Mouse (Mus musculus) forebrain, postnatal 0 days (tissue): ENCODE results near the gene Il12rb1. TPM values are rescaled to one million over a fixed set of nuclear protein-coding genes. Genes with fewer than 3 reads are reported as not detected.

Source experiments
- ATAC-seq: fragments of 200-750 bp; cut with Nextera tagmentation; 2 replicates; pipeline ENCODE4 v1.8.0; 2017; ENCODE audit warnings: mild to moderate bottlenecking, moderate library complexity
- DNase-seq: peaks from one replicate; pipeline ENCODE4 v3.0.0-alpha.2; 2015
- H3K27ac ChIP-seq: fragments of 300-500 bp; sonication (generic); 2 replicates; pipeline ENCODE4 v1.5.1; 2014; ENCODE audit warnings: low read depth, mild to moderate bottlenecking, antibody characterized with exemption, low read length, moderate library complexity, mixed read lengths
- H3K27me3 ChIP-seq: fragments of 300-500 bp; sonication (generic); 2 replicates; pipeline ENCODE4 v1.6.1; 2014; ENCODE audit warnings: mild to moderate bottlenecking, low read length, mixed read lengths; ENCODE audit not compliant: insufficient read depth
- H3K36me3 ChIP-seq: fragments of 300-500 bp; sonication (generic); 2 replicates; pipeline ENCODE4 v1.6.1; 2014; ENCODE audit warnings: mild to moderate bottlenecking, moderate library complexity; ENCODE audit not compliant: insufficient read depth
- H3K4me1 ChIP-seq: fragments of 300-500 bp; sonication (generic); 2 replicates; pipeline ENCODE4 v1.6.1; 2014; ENCODE audit warnings: antibody characterized with exemption; ENCODE audit not compliant: insufficient read depth
- H3K4me2 ChIP-seq: fragments of 300-500 bp; sonication (generic); 2 replicates; pipeline ENCODE4 v1.6.1; 2014; ENCODE audit warnings: low read depth, mild to moderate bottlenecking, moderate library complexity
- H3K4me3 ChIP-seq: fragments of 300-500 bp; sonication (generic); 2 replicates; pipeline ENCODE4 v1.5.1; 2014; ENCODE audit warnings: low read depth, low read length, mixed read lengths
- H3K9ac ChIP-seq: fragments of 300-500 bp; sonication (generic); 2 replicates; pipeline ENCODE4 v1.6.1; 2014; ENCODE audit warnings: mild to moderate bottlenecking
- H3K9me3 ChIP-seq: fragments of 300-500 bp; sonication (generic); 2 replicates; pipeline ENCODE4 v1.6.1; 2016; ENCODE audit warnings: low read length
- CTCF ChIP-seq: sonication (generic); IDR thresholded peaks from 2 replicates; pipeline ENCODE4 v1.5.1; 2016; ENCODE audit warnings: antibody characterized with exemption, control low read depth, low read depth
- WGBS: fragments of 180-500 bp; shearing (Covaris S2); extraction: QIAGEN DNeasy Blood & Tissue Kit; methylation state at CpG from one replicate; pipeline ENCODE4 v1.1.7; 2014; 5-methylcytosine and 5-hydroxymethylcytosine counted together
- polyA plus RNA-seq: library from polyadenylated mRNA; unstranded; fragments of >200 nt; fragmentation: Nextera tagmentation; extraction: Ambion mirVana; gene quantifications from 2 replicates; pipeline ENCODE4 v1.2.1, GENCODE M21; 2015
- total RNA-seq: library from RNA; depleted of rRNA; stranded (reverse); fragments of >200 nt; gene quantifications from 2 replicates; pipeline ENCODE4 v1.2.3, GENCODE M21; 2014

Il12rb1 gene
- total and polyA plus RNA-seq, 2 experiments from 2014 or later, result 0.05 TPM; not detected in 1

GRCm38 (mm10) chr8:70825816-70826215 is 17.6 kb downstream of the Il12rb1 start:
- Histone ChIP-seq H3K4me1 (no peaks in the 10 kb centered on the region), H3K36me3 (no peaks in the 10 kb centered on the region), H3K9me3 (no peaks in the 10 kb centered on the region), H3K27me3 (peaks cover 10% of the 10 kb centered on the region), H3K27ac (no peak overlapping the region), H3K9ac (no peak overlapping the region), H3K4me3 (no peak overlapping the region), H3K4me2 (no peak overlapping the region)
- DNase-seq (no peak), ATAC-seq (no peak)
- WGBS, result 85% methylated on average over 8 of the region's 8 CpGs
- no peak for TF ChIP-seq CTCF

DNA sequence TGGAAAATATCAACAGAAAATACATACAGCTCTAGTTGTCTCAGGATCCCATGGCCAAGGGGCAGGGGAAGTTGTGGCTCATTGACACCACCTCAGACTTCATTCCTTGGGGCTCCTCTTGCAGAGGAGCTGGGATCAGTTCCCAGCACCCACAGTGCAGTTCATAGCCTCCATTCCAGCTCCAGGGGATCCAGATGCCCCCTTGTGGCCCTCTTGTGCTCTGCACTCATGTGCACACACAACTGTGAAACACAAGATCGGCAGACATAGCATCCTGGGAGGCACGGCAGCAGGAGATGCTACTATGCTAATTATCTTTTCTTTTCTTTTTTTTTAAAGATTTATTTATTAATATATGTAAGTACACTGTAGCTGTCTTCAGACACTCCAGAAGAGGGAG is 18.8 kb downstream of the Il12rb1 start:
- Histone ChIP-seq H3K27ac (no peak overlapping the region), H3K4me1 (no peaks in the 10 kb centered on the region), H3K27me3 (no peaks in the 10 kb centered on the region), H3K9me3 (no peaks in the 10 kb centered on the region), H3K36me3 (no peaks in the 10 kb centered on the region), H3K4me3 (no peak overlapping the region), H3K9ac (no peak overlapping the region), H3K4me2 (no peak overlapping the region)
- no peak for DNase-seq
- 90% methylated on average over 2 of the region's 2 CpGs for WGBS
- ATAC-seq, result no peak
- TF ChIP-seq CTCF, result 0 out of 2 replicates have a peak, but pooled peaks have one; percentile 14

DNA sequence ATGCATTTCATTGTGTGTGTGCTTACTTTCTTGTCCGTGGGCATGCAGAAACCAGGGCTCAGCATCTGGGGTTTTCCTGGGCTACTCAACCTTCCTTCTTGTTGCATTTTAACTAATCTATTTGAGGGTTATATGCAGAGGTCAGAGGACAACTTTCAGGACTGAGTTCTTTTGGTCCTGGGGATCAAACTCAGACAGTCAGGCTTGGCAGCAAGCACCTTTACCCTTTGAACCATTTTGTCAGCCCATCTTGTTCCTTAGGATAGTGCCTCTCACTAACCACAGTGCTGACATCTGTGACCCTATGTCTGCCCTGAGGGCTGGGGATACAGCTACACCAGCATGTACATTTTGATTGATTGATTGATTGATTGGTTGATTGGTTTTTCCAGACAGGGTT is 19.5 kb downstream of the Il12rb1 start:
- no peak for ATAC-seq
- no peak for TF ChIP-seq CTCF
- no peaks in the 10 kb centered on the region for H3K9me3 ChIP-seq
- H3K36me3 ChIP-seq, result no peaks in the 10 kb centered on the region
- no peak overlapping the region for H3K27ac ChIP-seq
- H3K27me3 ChIP-seq, result no peaks in the 10 kb centered on the region
- H3K4me2 ChIP-seq, result no peak overlapping the region
- H3K9ac ChIP-seq, result no peak overlapping the region
- no peaks in the 10 kb centered on the region for H3K4me1 ChIP-seq
- DNase-seq, result no peak
- H3K4me3 ChIP-seq, result no peak overlapping the region
- 83% methylated on average over 1 of the region's 1 CpGs for WGBS

DNA sequence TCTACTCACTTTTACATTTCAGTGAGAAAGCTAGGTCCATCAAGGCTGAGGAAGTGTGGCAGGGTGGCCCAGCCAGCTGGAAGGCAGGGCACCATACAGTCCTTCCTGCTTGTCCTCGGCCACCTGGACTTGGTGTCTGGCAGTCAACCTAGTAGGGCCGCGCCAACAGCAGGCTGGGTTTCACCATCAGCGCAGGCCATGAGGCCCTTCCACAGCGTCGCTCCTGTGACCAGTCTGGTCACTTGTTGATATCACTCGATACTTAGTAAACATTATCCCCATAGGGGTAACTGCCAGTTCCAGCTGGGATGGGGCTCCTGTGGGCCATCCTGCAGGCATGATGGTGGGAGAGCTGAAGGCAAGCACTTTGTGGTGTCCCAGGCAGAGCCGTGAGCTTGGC is 23.3 kb downstream of the Il12rb1 start:
- no peak overlapping the region for H3K9ac ChIP-seq
- H3K4me2 ChIP-seq, result no peak overlapping the region
- WGBS, result 75% methylated on average over 8 of the region's 8 CpGs
- no peaks in the 10 kb centered on the region for H3K27me3 ChIP-seq
- H3K4me1 ChIP-seq, result no peaks in the 10 kb centered on the region
- H3K4me3 ChIP-seq, result no peak overlapping the region
- H3K27ac ChIP-seq, result no peak overlapping the region
- H3K36me3 ChIP-seq, result peaks cover 2% of the 10 kb centered on the region; the same call in 1 of the 2 replicates
- TF ChIP-seq CTCF, result no peak
- DNase-seq, result no peak
- ATAC-seq, result no peak
- no peaks in the 10 kb centered on the region for H3K9me3 ChIP-seq

GRCm38 (mm10) chr8:70832371-70832770 is 24.1 kb downstream of the Il12rb1 start:
- H3K27ac ChIP-seq, result no peak overlapping the region
- H3K4me1 ChIP-seq, result no peaks in the 10 kb centered on the region
- no peak for ATAC-seq
- no peak for TF ChIP-seq CTCF
- H3K4me3 ChIP-seq, result no peak overlapping the region
- H3K4me2 ChIP-seq, result no peak overlapping the region
- no peak for DNase-seq
- no peak overlapping the region for H3K9ac ChIP-seq
- H3K36me3 ChIP-seq, result peaks cover 2% of the 10 kb centered on the region; the same call in 1 of the 2 replicates
- WGBS, result 57% methylated on average over 11 of the region's 11 CpGs
- no peaks in the 10 kb centered on the region for H3K27me3 ChIP-seq
- no peaks in the 10 kb centered on the region for H3K9me3 ChIP-seq

GRCm38 (mm10) chr8:70833018-70833482 is 24.8 kb downstream of the Il12rb1 start:
- Histone ChIP-seq H3K4me2 (no peak overlapping the region), H3K27me3 (no peaks in the 10 kb centered on the region), H3K4me3 (no peak overlapping the region), H3K4me1 (no peaks in the 10 kb centered on the region), H3K9me3 (no peaks in the 10 kb centered on the region), H3K36me3 (peaks cover 2% of the 10 kb centered on the region; the same call in 1 of the 2 replicates), H3K27ac (no peak overlapping the region), H3K9ac (no peak overlapping the region)
- 67% methylated on average over 9 of the region's 9 CpGs for WGBS
- no peak for DNase-seq
- TF ChIP-seq CTCF, result no peak
- ATAC-seq, result no peak

DNA sequence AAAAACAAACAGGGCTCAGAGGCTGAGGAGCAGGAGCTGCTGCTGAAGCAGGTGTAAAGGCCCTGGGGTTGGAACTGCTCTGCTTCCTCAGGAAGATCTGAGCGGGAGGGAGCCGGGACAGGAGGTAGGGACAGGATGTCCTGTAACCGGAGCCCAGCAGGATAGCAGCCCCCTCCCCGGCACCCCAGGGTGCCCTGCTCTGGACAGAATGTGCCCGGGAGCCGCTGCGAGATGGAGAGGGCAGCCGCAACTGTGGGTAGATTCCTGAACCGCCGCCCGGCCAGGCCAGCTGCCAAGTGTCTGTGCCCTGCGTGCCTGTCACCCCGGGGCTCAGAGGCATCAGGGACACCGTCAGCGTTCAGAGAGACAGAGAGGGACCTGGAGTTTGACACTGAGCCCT is 25.3 kb downstream of the Il12rb1 start:
- Histone ChIP-seq H3K4me1 (no peaks in the 10 kb centered on the region), H3K27me3 (no peaks in the 10 kb centered on the region), H3K9me3 (no peaks in the 10 kb centered on the region), H3K4me2 (no peak overlapping the region), H3K36me3 (peaks cover 2% of the 10 kb centered on the region; the same call in 1 of the 2 replicates), H3K27ac (no peak overlapping the region), H3K9ac (no peak overlapping the region), H3K4me3 (no peak overlapping the region)
- no peak for DNase-seq
- ATAC-seq, result no peak
- TF ChIP-seq CTCF, result no peak
- WGBS, result 42% methylated on average over 15 of the region's 15 CpGs
